Mouse (Mus musculus) C2C12 (cell line): ENCODE data around the gene Fam205c. TPM values are rescaled to one million over a fixed set of nuclear protein-coding genes. Genes with fewer than 3 reads are reported as not detected.

ENCODE experiments used
- H3K27me3 ChIP-seq: one replicate; pipeline ENCODE4 v1.6.1; 2011; ENCODE audit not compliant: control insufficient read depth, insufficient read depth, insufficient read length
- H3K36me3 ChIP-seq: one replicate; pipeline ENCODE4 v1.6.1; 2011; ENCODE audit not compliant: control insufficient read depth, insufficient read depth
- H3K4me3 ChIP-seq: one replicate; pipeline ENCODE4 v1.5.1; 2011; ENCODE audit warnings: mild to moderate bottlenecking, control low read depth; ENCODE audit not compliant: poor library complexity, insufficient read depth, severe bottlenecking
- H3K79me2 ChIP-seq: one replicate; pipeline ENCODE4 v1.6.1; 2011; ENCODE audit not compliant: control insufficient read depth, insufficient read depth
- H3K79me3 ChIP-seq: one replicate; pipeline ENCODE4 v1.6.1; 2011; ENCODE audit warnings: low read depth, control low read depth
- H3ac ChIP-seq: one replicate; pipeline ENCODE3; 2011; ENCODE audit warnings: low read depth; ENCODE audit not compliant: control insufficient read depth, insufficient read length
- CEBPB ChIP-seq: IDR thresholded peaks from one replicate; pipeline ENCODE4 v1.6.1; 2011; ENCODE audit warnings: low read depth, mild to moderate bottlenecking, control low read depth, moderate library complexity
- CTCF ChIP-seq: IDR thresholded peaks from one replicate; pipeline ENCODE4 v1.5.1; 2011; ENCODE audit not compliant: control insufficient read depth, insufficient read depth, insufficient read length
- FOSL1 ChIP-seq: IDR thresholded peaks from one replicate; pipeline ENCODE4 v1.8.0; 2011; ENCODE audit warnings: mild to moderate bottlenecking, low read length; ENCODE audit not compliant: poor library complexity, insufficient read depth, severe bottlenecking
- MAX ChIP-seq: IDR thresholded peaks from one replicate; pipeline ENCODE4 v1.6.1; 2011; ENCODE audit warnings: mild to moderate bottlenecking, control low read depth
- MYOD1 ChIP-seq: IDR thresholded peaks from one replicate; pipeline ENCODE4 v1.6.1; 2011; ENCODE audit warnings: low read depth; ENCODE audit not compliant: control insufficient read depth, insufficient read length
- MYOG ChIP-seq: IDR thresholded peaks from one replicate; pipeline ENCODE4 v1.6.1; 2011; ENCODE audit not compliant: control insufficient read depth, insufficient read length; ENCODE audit errors: extremely low read depth
- USF1 ChIP-seq: IDR thresholded peaks from one replicate; pipeline ENCODE4 v1.6.1; 2011; ENCODE audit warnings: low read depth, mild to moderate bottlenecking, control low read depth, moderate library complexity
- polyA plus RNA-seq: library from polyadenylated mRNA; unstranded; fragments of >200 nt; fragmentation: generic; extraction: Trizol; gene quantifications from one replicate; pipeline ENCODE4 v1.2.1, GENCODE M21; 2012; ENCODE audit warnings: missing spikeins

The Fam205c gene
- polyA plus RNA-seq, 1 experiment: not detected

DNA sequence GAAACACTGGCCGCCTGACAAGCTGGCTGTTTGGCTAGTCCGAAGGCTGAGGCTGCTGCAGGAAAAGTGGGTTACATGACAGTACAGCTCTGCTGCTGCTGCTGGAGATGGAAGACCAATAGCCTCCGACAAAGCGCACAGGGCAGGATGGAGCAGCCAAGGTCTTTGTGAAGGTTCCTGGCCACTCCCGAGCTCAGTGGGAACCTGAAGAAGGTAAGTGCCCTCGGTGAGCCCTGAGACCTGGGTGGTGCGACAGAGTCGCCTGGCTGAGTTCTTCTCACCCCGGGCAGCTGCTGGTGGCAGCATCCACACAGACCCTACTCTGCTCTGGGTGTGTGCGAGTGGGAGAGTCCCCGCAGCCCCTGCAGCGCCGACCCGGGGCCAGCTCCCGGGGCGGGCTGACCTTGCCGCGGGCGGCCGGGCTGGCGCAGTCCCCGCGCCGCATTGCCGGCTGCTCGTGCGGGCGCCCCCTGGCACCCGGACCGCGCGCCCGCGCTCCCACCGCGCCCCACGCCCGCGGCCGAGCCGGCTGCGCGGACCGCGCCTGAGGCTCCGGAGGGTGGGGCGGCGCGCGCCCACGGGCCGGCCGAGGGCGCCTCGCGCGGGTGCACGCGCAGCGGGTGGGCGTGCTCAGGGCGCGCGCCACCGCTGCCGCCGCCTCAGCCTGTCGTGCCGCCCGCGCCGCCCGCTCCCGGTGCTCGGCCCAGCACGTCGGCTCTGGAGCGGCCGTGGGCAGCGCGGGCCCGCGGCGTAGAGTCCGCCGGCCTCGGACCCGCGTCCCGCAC, 42.8 kb upstream of the Fam205c start, which contains the start of gene Phf24:
Phf24 (plus strand) TSS at position 44 of the 785 bp plus-strand sequence.
- no peaks in the 10 kb centered on the region for H3K79me2 ChIP-seq
- no peak within 1 kb of the TSS for H3K4me3 ChIP-seq
- H3ac ChIP-seq: no peak within 1 kb of the TSS
- H3K27me3 ChIP-seq: peaks cover 53% of the 10 kb centered on the region
- TF ChIP-seq MYOD1 (no peak), MYOG (no peak), CTCF (no peak), FOSL1 (no peak), MAX (no peak), USF1 (no peak), CEBPB (no peak)
- H3K36me3 ChIP-seq: no peaks in the 10 kb centered on the region
- no peaks in the 10 kb centered on the region for H3K79me3 ChIP-seq

DNA sequence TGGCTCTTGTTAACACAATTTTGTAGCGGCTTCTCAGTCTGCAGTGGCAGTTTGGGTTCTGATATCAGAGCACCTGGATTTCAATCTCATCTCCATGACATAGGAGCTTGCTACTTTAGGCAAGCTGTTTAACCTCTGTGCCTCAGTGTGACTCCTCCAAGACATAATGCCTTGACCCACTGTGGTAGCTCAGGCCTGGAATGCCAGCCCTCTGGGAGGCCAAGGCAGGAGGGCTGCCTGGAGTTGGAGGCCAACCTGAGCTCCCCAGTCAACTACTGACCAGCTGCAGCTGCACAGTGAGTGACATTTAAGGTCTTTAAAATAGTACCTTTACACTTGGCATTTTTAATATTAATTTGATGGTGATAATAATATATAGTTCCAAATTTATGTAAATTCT, 41.9 kb upstream of the Fam205c start:
- Histone ChIP-seq H3K36me3 (no peaks in the 10 kb centered on the region), H3K79me2 (no peaks in the 10 kb centered on the region), H3ac (no peak overlapping the region), H3K27me3 (peaks cover 50% of the 10 kb centered on the region), H3K4me3 (no peak overlapping the region), H3K79me3 (no peaks in the 10 kb centered on the region)
- TF ChIP-seq MYOD1 (no peak), CEBPB (no peak), MAX (no peak), MYOG (no peak), FOSL1 (no peak), CTCF (no peak), USF1 (no peak)

DNA sequence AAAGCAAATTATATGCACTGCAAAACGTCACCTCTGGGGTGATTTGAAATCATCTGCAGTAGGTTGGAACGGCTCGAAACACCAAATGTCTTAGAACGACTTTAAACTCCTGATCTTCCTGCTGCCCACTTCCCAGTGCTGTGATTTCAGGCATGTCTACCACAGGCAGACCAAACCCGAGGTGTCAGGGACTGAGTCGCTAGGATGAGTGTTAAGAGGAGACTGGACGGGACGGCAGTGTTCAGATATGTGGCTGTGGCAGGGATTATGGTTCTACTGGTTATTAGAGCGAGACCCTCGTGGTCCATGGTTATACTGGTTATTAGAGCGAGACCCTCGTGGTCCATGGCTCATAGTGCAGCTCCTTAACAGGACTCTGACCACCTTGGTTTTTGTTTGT, 41.3 kb upstream of the Fam205c start:
- peaks cover 44% of the 10 kb centered on the region for H3K27me3 ChIP-seq
- H3K4me3 ChIP-seq: no peak overlapping the region
- H3K79me3 ChIP-seq: no peaks in the 10 kb centered on the region
- TF ChIP-seq USF1: no peak
- TF ChIP-seq CTCF: no peak
- TF ChIP-seq MYOG: no peak
- no peak for TF ChIP-seq MYOD1
- no peak for TF ChIP-seq CEBPB
- TF ChIP-seq FOSL1: no peak
- TF ChIP-seq MAX: no peak
- no peaks in the 10 kb centered on the region for H3K79me2 ChIP-seq
- no peak overlapping the region for H3ac ChIP-seq
- H3K36me3 ChIP-seq: no peaks in the 10 kb centered on the region

DNA sequence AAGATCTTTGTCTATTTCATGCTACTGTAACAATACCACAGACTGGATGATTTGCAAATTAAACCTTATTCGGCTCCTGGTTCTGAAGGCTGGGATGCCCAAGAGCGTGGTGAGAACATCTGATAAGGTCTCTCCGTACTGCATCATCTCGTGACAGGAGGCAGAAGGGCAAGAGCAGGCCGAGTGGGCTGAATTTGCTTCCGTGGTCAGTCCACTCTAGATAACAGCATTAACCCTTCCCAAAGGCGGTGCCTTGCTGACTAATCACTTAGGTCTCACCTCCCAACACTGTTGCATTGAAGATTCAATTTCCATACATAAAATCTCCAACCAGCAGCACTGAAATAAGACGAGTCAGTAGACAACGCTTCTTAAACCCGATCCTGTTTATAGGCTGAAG, 39.4 kb upstream of the Fam205c start:
- no peak overlapping the region for H3K4me3 ChIP-seq
- TF ChIP-seq CTCF (no peak), USF1 (no peak), MYOD1 (no peak), MYOG (no peak), CEBPB (no peak), MAX (no peak), FOSL1 (no peak)
- H3K79me3 ChIP-seq: no peaks in the 10 kb centered on the region
- H3K36me3 ChIP-seq: no peaks in the 10 kb centered on the region
- peaks cover 39% of the 10 kb centered on the region for H3K27me3 ChIP-seq
- no peaks in the 10 kb centered on the region for H3K79me2 ChIP-seq
- no peak overlapping the region for H3ac ChIP-seq

DNA sequence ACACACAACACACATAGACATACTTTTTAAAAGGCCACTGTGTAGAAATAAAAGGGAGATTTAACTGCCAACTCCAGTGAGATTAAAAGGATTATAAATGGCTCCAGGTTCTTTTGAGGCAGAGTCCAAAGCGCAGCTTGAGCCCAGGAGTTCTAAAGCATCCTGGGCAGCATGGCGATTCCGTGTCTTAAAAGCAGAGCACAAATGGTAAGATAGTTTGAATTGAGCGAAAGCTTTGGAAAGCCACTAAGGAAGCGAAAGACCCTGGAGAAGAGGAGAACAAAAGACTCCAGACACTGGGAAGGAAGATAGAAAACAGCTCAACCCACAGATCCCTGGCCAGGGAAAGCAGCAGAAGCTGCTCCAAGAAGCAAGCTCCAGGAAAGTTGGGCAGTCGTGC, 30.9 kb upstream of the Fam205c start:
- H3K27me3 ChIP-seq: peaks cover 32% of the 10 kb centered on the region
- no peak overlapping the region for H3ac ChIP-seq
- no peak overlapping the region for H3K4me3 ChIP-seq
- H3K79me3 ChIP-seq: no peaks in the 10 kb centered on the region
- TF ChIP-seq CEBPB: no peak
- TF ChIP-seq MAX: no peak
- TF ChIP-seq MYOG: no peak
- no peak for TF ChIP-seq FOSL1
- no peak for TF ChIP-seq MYOD1
- no peaks in the 10 kb centered on the region for H3K36me3 ChIP-seq
- H3K79me2 ChIP-seq: no peaks in the 10 kb centered on the region

DNA sequence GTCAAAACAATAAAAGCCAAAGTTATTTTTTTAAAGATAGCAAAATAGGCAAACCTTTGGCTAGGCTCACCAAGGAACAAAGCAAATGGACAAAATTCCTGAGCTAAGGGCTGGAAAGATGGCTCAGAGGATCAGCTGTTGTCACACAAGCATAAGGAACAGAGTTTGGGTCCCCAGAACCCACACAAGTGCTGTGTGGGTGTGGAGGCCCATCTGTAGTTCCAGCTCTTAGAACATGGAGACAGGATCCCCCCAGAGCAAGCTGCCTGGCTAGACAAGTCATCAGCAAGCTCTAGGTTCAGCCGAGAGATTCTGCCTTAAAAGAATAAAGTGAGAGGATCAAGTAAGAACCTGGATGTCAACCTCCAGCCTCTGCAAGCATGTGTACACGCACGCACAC, 30.5 kb upstream of the Fam205c start:
- H3K27me3 ChIP-seq: peaks cover 32% of the 10 kb centered on the region
- H3K79me2 ChIP-seq: no peaks in the 10 kb centered on the region
- H3K79me3 ChIP-seq: no peaks in the 10 kb centered on the region
- H3ac ChIP-seq: no peak overlapping the region
- TF ChIP-seq FOSL1 (no peak), MAX (no peak), CEBPB (no peak), MYOD1 (no peak), CTCF (no peak)
- no peak overlapping the region for H3K4me3 ChIP-seq
- no peaks in the 10 kb centered on the region for H3K36me3 ChIP-seq
